Mouse (Mus musculus): Measurements from ENCODE around the gene Pbx1. TPM values are rescaled to one million over a fixed set of nuclear protein-coding genes. Genes with fewer than 3 reads are reported as not detected.
A peak's percentile ranks its signal among the peaks of the same experiment; 100 is the strongest.

The Pbx1 gene
- total RNA-seq, 2 experiments from 2014 or later = 130 to 145 TPM

- intact Hi-C loops (cut with DNase I) = no loop called here
Observed at GRCm38 (mm10) chr1:168167781-168168180, 264.3 kb downstream of the Pbx1 start.

GRCm38 (mm10) chr1:168166841-168167240 lies 265.2 kb downstream of the Pbx1 start:
- intact Hi-C loops (cut with DNase I) = no loop called here
- no peak for DNase-seq (ENCODE audit: low spot score in 2 of 2)

More at GRCm38 (mm10) chr1:168167781-168168180, 264.3 kb downstream of the Pbx1 start:
- DNase-seq (ENCODE audit: low spot score in 2 of 2) = no peak

GRCm38 (mm10) chr1:168164945-168165344 lies 267.1 kb downstream of the Pbx1 start:
- intact Hi-C loops (cut with DNase I) = no loop called here
- no peak for DNase-seq (ENCODE audit: low spot score in 2 of 2)

- intact Hi-C loops (cut with DNase I) = no loop called here
- no peak for DNase-seq (ENCODE audit: low spot score in 2 of 2)
Observed at GRCm38 (mm10) chr1:168163521-168164233, 268.4 kb downstream of the Pbx1 start.

- intact Hi-C loops (cut with DNase I) = no loop called here
- no peak for DNase-seq (ENCODE audit: low spot score in 2 of 2)
Observed at GRCm38 (mm10) chr1:168139138-168139682, 292.9 kb downstream of the Pbx1 start.

GRCm38 (mm10) chr1:168138669-168139068 lies 293.4 kb downstream of the Pbx1 start:
- intact Hi-C loops (cut with DNase I) = no loop called here
- DNase-seq (ENCODE audit: low spot score in 2 of 2) = no peak

GRCm38 (mm10) chr1:168137890-168138289 lies 294.2 kb downstream of the Pbx1 start:
- intact Hi-C loops (cut with DNase I) = no loop called here
- DNase-seq (ENCODE audit: low spot score in 2 of 2) = no peak

GRCm38 (mm10) chr1:168135545-168135944 lies 296.5 kb downstream of the Pbx1 start:
- DNase-seq (ENCODE audit: low spot score in 2 of 2) = no peak
- intact Hi-C loops (cut with DNase I) = no loop called here

- no peak for DNase-seq (ENCODE audit: low spot score in 2 of 2)
- intact Hi-C loops (cut with DNase I) = no loop called here
Observed at GRCm38 (mm10) chr1:168133696-168134095, 298.4 kb downstream of the Pbx1 start.

GRCm38 (mm10) chr1:168128004-168128403 lies 304.1 kb downstream of the Pbx1 start:
- intact Hi-C loops (cut with DNase I) = no loop called here
- no peak for DNase-seq (ENCODE audit: low spot score in 2 of 2)

- intact Hi-C loops (cut with DNase I) = no loop called here
- no peak for DNase-seq (ENCODE audit: low spot score in 2 of 2)
Observed at GRCm38 (mm10) chr1:168124643-168125490, 307.2 kb downstream of the Pbx1 start.

GRCm38 (mm10) chr1:168118077-168118476 lies 314.0 kb downstream of the Pbx1 start:
- intact Hi-C loops (cut with DNase I) = no loop called here
- DNase-seq (ENCODE audit: low spot score in 2 of 2) = no peak

- no peak for DNase-seq (ENCODE audit: low spot score in 2 of 2)
- intact Hi-C loops (cut with DNase I) = no loop called here
Observed at GRCm38 (mm10) chr1:168117367-168117766, 314.7 kb downstream of the Pbx1 start.

GRCm38 (mm10) chr1:168109797-168110196 lies 322.3 kb downstream of the Pbx1 start:
- no peak for DNase-seq (ENCODE audit: low spot score in 2 of 2)
- intact Hi-C loops (cut with DNase I) = no loop called here

GRCm38 (mm10) chr1:168103821-168104220 lies 328.2 kb downstream of the Pbx1 start:
- intact Hi-C loops (cut with DNase I) = no loop called here

GRCm38 (mm10) chr1:168101514-168101913 lies 330.6 kb downstream of the Pbx1 start:
- no peak for DNase-seq (ENCODE audit: low spot score in 2 of 2)
- intact Hi-C loops (cut with DNase I) = no loop called here

More at GRCm38 (mm10) chr1:168103821-168104220, 328.2 kb downstream of the Pbx1 start:
- DNase-seq (ENCODE audit: low spot score in 2 of 2) = no peak

- no peak for DNase-seq (ENCODE audit: low spot score in 2 of 2)
- intact Hi-C loops (cut with DNase I) = loop anchor here (10.0 kb wide), 2 partner anchors 316 to 1356 kb away; no protein-coding TSS in a partner anchor
Observed at GRCm38 (mm10) chr1:168098806-168099205, 333.3 kb downstream of the Pbx1 start.

GRCm38 (mm10) chr1:168094671-168095070 lies 337.4 kb downstream of the Pbx1 start:
- intact Hi-C loops (cut with DNase I) = loop anchor here (10.0 kb wide), 2 partner anchors 320 to 1360 kb away; no protein-coding TSS in a partner anchor
- no peak for DNase-seq (ENCODE audit: low spot score in 2 of 2)

GRCm38 (mm10) chr1:168093044-168093443 lies 339.0 kb downstream of the Pbx1 start:
- DNase-seq (ENCODE audit: low spot score in 2 of 2) = peak; percentile 62 to 66
- intact Hi-C loops (cut with DNase I) = loop anchor here (10.0 kb wide), 2 partner anchors 322 to 1362 kb away; no protein-coding TSS in a partner anchor

GRCm38 (mm10) chr1:168091627-168092026 lies 340.4 kb downstream of the Pbx1 start:
- intact Hi-C loops (cut with DNase I) = loop anchor here (10.0 kb wide), 2 partner anchors 323 to 1363 kb away; no protein-coding TSS in a partner anchor
- DNase-seq (ENCODE audit: low spot score in 2 of 2) = no peak
